Mouse (Mus musculus): ENCODE measurements around the gene Tbrg4. TPM values are rescaled to one million over a fixed set of nuclear protein-coding genes. Genes with fewer than 3 reads are reported as not detected.

Tbrg4 gene
- total RNA-seq, 1 experiment from 2014 or later: 19.9 TPM

DNA sequence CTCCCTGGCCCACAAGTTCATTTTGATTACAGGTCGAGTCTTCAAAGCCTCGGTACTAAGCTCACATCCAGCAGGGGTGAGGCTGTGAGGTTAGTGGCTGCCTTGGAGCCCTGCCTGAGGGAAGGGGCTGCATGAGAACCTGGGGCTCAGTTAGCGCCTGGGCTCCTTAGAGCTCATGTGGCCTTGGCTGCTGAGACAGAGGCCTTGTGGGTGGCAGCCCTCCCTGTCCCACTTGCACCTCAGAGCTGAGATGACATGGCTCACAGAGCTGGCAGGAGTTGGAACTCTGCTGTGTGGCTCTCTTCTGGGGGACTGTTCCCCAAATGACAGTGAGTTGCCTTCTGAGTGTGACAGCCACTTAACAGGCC, 56.5 kb downstream of the Tbrg4 start:
- 0 out of 4 replicates have a peak, but pooled peaks of 1 of the 2 experiments have one; percentile 1 for ATAC-seq (replicated peaks in 1 of 2; ENCODE audit: insufficient read depth in 1 of 2, low FRiP score in 2 of 2, low TSS enrichment in 1 of 2, low read depth in 1 of 2, poor library complexity in 2 of 2, severe bottlenecking in 2 of 2)

DNA sequence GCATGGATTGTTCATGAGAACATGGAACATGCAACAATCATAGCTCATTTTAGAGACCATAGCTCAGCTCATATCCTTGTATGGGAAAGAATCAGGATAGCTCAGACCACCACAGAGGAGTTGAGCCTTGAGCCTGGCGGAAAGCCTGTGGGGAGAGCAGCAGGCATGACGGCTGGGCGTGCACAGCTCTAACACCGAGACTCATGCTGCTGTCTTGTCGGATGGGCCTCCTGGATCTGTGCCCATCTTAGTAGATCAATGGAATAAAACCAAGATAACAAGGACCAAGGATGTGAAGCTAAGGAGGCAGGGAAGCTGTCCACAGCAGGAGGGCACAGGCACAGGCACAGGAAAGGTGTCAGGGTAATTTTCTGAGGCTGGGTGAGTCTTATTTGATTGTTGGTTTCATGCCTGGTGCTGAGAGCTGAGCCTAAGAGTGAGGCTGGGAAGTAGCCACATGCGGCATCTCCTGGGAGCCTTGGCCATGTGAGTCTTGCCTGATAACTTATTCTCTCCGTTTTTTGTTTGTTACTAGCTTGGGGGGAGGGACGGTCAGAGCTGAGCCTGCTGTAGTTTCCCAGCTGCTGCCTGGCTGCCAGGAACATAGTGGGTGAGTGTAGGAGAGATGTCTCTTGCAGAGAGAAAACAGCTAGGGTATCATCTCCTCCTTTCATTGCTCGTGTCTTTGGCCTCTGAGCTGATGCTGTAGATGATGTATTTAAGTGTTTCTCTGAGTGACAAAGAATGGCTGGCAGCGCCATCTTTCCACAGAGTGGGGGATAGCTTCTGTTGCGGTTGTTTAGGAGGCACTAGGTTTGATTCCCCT, 57.1 kb downstream of the Tbrg4 start:
- no peak for ATAC-seq (replicated peaks in 1 of 2; ENCODE audit: insufficient read depth in 1 of 2, low FRiP score in 2 of 2, low TSS enrichment in 1 of 2, low read depth in 1 of 2, poor library complexity in 2 of 2, severe bottlenecking in 2 of 2)

DNA sequence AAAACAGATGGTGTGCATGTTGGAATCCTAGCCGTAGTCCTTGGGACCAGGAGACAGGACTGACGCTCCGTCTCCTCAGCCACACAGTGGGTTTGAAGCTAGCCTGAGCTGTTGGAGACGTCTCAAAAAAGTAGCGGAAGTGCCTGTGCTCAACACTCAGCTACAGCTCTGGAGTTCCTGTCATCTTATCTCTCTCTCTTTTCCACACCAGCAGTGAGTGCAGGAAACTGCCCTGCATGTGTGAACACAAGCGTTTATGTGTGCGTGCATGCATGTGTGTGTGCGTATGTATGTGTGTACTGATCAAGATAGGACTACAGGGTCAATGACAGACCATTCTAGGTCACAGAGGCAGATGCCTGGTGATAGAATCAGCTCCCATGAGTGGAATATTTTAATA, 57.9 kb downstream of the Tbrg4 start:
- 0 out of 4 replicates have a peak, but pooled peaks of 1 of the 2 experiments have one; percentile 19 for ATAC-seq (replicated peaks in 1 of 2; ENCODE audit: insufficient read depth in 1 of 2, low FRiP score in 2 of 2, low TSS enrichment in 1 of 2, low read depth in 1 of 2, poor library complexity in 2 of 2, severe bottlenecking in 2 of 2)

DNA sequence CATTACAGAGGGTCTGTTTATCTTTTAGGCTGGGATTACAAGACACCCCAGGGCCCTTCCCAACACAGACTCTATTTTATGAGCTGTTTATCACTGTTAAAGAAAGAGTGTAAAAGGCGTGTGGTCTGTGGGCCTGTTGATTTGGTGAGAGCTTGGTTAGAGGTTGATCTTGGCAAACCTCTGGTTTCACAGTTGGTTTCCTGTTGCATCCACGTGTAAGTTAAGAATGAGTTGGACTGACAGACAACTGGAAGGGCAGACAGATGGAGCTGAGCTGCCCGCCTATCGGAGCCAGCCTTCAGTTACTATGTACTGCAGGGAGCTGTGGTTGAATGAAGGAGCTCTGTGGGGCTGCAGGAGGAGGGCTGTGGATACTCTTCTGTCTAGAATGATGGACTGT, 59.4 kb downstream of the Tbrg4 start:
- peak; percentile 8 to 19; a peak in 2 of 4 replicates for ATAC-seq (replicated peaks in 1 of 2; ENCODE audit: insufficient read depth in 1 of 2, low FRiP score in 2 of 2, low TSS enrichment in 1 of 2, low read depth in 1 of 2, poor library complexity in 2 of 2, severe bottlenecking in 2 of 2)

Other genes starting within 250 kb of the Tbrg4 start
- gene Zmiz2, start 237.0 kb downstream of the Tbrg4 start, total RNA-seq (2017): 11.1 and 14.8 TPM in 2 replicates
- 1,374 and 1,758 TPM in 2 replicates for gene Ppia, start 210.6 kb downstream of the Tbrg4 start, total RNA-seq (2017)
- 138 and 152 TPM in 2 replicates for gene H2afv, start 181.6 kb downstream of the Tbrg4 start, total RNA-seq (2017)
- 75.8 and 78.8 TPM in 2 replicates for gene Purb, start 150.2 kb downstream of the Tbrg4 start, total RNA-seq (2017)
- 41.4 and 46.3 TPM in 2 replicates for gene Myo1g, start 105.1 kb downstream of the Tbrg4 start, total RNA-seq (2017)
- 46.1 and 80.2 TPM in 2 replicates for gene Ccm2, start 79.2 kb downstream of the Tbrg4 start, total RNA-seq (2017)
- 0.05 TPM in 1 of 2 replicates, not detected in the other for gene Nacad, start 20.0 kb downstream of the Tbrg4 start, total RNA-seq (2017)
- gene Wap, start 12.6 kb upstream of the Tbrg4 start, total RNA-seq (2017): not detected in 2 replicates
- 0.25 TPM in 1 of 2 replicates, not detected in the other for gene Ramp3, start 32.5 kb upstream of the Tbrg4 start, total RNA-seq (2017)
- gene Gm11983, start 211.6 kb upstream of the Tbrg4 start, total RNA-seq (2017): not detected in 2 replicates

All from hematopoietic stem cell, adult 5-6 weeks (primary cell).